Mouse (Mus musculus) ES-Bruce4 (cell line): ENCODE results near the gene Hoxa4. TPM values are rescaled to one million over a fixed set of nuclear protein-coding genes. Genes with fewer than 3 reads are reported as not detected.

ENCODE experiments used
- H3K27ac ChIP-seq: 2 replicates; pipeline ENCODE4 v1.5.1; 2012; ENCODE audit warnings: low read length, inconsistent platforms; ENCODE audit not compliant: insufficient read depth
- H3K27me3 ChIP-seq: 2 replicates; pipeline ENCODE4 v1.6.1; 2012; ENCODE audit warnings: mild to moderate bottlenecking, low read length, inconsistent platforms; ENCODE audit not compliant: control insufficient read depth, poor library complexity, insufficient read depth, severe bottlenecking
- H3K36me3 ChIP-seq: 2 replicates; pipeline ENCODE4 v1.6.1; 2012; ENCODE audit warnings: inconsistent platforms, mild to moderate bottlenecking, low read length, moderate library complexity; ENCODE audit not compliant: control insufficient read depth, poor library complexity, insufficient read depth, severe bottlenecking
- H3K4me1 ChIP-seq: one replicate; pipeline ENCODE4 v1.8.1; 2011; ENCODE audit warnings: low read length; ENCODE audit not compliant: control insufficient read depth, insufficient read depth
- H3K4me3 ChIP-seq: 2 replicates; pipeline ENCODE4 v1.5.1; 2011; ENCODE audit warnings: low read depth, mild to moderate bottlenecking, low read length
- H3K9ac ChIP-seq: 2 replicates; pipeline ENCODE4 v1.6.1; 2012; ENCODE audit warnings: low read depth, mild to moderate bottlenecking, inconsistent platforms; ENCODE audit not compliant: poor library complexity, severe bottlenecking
- H3K9me3 ChIP-seq: replicated peaks from 2 replicates; pipeline ENCODE4 v1.6.1; 2012; ENCODE audit warnings: mild to moderate bottlenecking, low read length, inconsistent platforms; ENCODE audit not compliant: control insufficient read depth, poor library complexity, insufficient read depth, severe bottlenecking
- CTCF ChIP-seq: IDR thresholded peaks from one replicate; pipeline ENCODE4 v1.8.1; 2011; ENCODE audit warnings: low read depth, low read length
- EP300 ChIP-seq: IDR thresholded peaks from 2 replicates; pipeline ENCODE4 v1.6.1; 2011; ENCODE audit warnings: low read depth, low read length; ENCODE audit not compliant: insufficient read depth
- POLR2A ChIP-seq: IDR thresholded peaks from one replicate; pipeline ENCODE4 v1.8.1; 2011; ENCODE audit warnings: low read length; ENCODE audit not compliant: insufficient read depth
- polyA plus RNA-seq: library from polyadenylated mRNA; stranded (reverse); fragments of >200 nt; gene quantifications from 2 replicates; pipeline ENCODE4 v1.2.4, GENCODE M21; 2011; ENCODE audit warnings: low read depth; ENCODE audit not compliant: missing spikeins, insufficient read depth, insufficient read length

The Hoxa4 gene
- polyA plus RNA-seq, 1 experiment: not detected

DNA sequence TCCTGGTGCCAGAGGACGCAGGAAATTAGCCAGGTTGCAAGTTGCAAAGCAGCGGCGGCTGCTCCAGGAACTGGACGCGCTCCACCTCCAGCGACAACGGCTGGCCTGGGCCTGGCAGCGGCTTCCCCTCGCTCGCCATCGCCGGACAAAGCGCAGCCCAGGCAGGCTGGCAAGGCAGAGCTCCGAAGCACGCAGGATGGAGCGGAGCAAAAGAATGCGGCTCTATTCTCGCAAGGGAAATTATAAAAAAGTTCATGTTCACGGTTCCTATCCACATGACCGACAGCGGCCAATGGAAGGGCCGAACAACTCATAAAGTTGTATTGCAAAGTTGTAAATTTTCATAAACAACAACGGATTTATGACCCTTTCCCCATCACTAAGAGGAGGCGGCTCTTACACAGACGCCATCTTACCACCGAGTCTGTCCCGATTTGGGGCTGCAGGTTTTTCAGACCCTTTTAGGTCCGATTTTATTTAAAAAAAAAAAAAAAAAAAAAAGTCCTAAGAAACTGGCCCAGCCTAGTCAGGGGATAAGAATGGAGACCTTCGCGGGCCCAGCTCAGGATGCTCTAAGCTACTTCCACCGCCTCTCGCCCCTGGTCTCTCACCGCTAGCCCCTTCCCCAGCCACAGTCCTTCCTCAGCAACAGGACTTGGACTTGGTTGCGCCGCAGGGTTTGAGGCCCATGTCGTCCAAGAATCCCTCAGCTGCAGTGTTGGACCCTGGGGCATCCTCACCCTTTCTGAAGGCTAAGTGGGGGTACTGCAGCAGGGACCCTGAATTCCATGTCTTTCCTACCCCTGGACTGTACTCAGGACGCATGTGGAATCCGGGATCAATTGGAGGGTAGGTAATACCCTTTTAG is 21.8 kb upstream of the Hoxa4 start, which contains the start of the genes Hoxa3 and Gm28308:
Hoxa3 (minus strand) TSS at position 218 of the 868 bp plus-strand sequence.
Gm28308 (minus strand) TSS at position 221 of the 868 bp plus-strand sequence.
- no peaks in the 10 kb centered on the region for H3K4me1 ChIP-seq
- no peaks in the 10 kb centered on the region for H3K36me3 ChIP-seq
- TF ChIP-seq POLR2A: no peak
- no peak for TF ChIP-seq EP300
- H3K27ac ChIP-seq: no peak within 1 kb of the TSS
- H3K4me3 ChIP-seq: 0 out of 2 replicates have a peak within 1 kb of the TSS, but pooled peaks have one; percentile 9
- H3K9me3 ChIP-seq: no peaks in the 10 kb centered on the region
- peaks cover 49% of the 10 kb centered on the region for H3K27me3 ChIP-seq
- H3K9ac ChIP-seq: no peak within 1 kb of the TSS

DNA sequence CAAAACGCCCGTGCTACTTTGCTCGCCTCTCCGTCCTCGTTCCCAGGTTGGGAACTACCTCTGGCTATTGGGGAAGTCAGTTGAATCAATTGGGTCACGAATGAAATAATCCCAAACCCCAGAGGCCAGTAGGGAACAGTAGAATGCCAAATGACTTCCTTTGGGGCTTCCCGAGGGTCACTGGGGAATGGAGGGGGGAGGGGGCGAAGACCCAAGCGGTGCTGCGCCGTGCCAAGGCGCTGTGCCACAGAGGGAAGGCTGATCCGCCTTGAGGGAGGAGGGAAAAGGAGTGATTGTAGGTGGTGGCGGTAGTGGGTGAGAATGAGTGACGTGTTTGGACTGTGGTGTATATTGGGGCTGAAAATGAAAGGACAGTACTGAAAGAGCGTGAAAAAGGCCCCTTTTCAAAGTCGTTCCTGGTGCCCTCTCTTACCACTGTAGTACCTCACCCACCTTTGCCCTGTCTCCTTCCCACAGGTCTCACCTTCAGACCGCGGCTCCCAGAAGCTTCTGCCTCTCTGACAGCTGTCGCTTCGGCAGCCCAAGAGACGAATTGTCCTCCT is 21.1 kb upstream of the Hoxa4 start:
- Histone ChIP-seq H3K4me1 (no peaks in the 10 kb centered on the region), H3K36me3 (no peaks in the 10 kb centered on the region), H3K4me3 (no peak overlapping the region), H3K9ac (no peak overlapping the region), H3K9me3 (no peaks in the 10 kb centered on the region), H3K27ac (no peak overlapping the region), H3K27me3 (peaks cover 46% of the 10 kb centered on the region)
- TF ChIP-seq CTCF (no peak), EP300 (no peak), POLR2A (no peak)

DNA sequence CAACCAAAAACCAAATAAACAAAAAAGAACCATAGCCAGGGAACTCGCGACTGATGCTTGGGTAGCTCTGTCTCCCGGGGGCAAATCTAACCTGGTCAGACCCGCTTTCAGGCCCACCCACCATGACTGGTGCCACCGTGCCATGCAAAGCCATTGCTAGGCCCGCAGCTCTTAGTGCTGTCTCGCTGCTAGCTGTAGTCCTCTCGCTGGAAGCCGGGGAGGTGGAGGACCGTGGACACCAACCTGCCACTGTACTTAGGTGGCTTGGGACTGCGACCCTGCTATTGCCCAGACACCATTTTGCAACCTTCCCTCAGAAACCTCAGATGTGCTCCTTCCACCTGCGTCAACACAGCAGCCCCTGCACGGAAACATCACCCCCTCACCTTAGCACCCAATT is 20.4 kb upstream of the Hoxa4 start:
- Histone ChIP-seq H3K4me3 (no peak overlapping the region), H3K36me3 (no peaks in the 10 kb centered on the region), H3K4me1 (no peaks in the 10 kb centered on the region), H3K9ac (no peak overlapping the region), H3K27ac (no peak overlapping the region), H3K9me3 (no peaks in the 10 kb centered on the region), H3K27me3 (peaks cover 47% of the 10 kb centered on the region)
- TF ChIP-seq POLR2A (no peak), CTCF (no peak), EP300 (no peak)

DNA sequence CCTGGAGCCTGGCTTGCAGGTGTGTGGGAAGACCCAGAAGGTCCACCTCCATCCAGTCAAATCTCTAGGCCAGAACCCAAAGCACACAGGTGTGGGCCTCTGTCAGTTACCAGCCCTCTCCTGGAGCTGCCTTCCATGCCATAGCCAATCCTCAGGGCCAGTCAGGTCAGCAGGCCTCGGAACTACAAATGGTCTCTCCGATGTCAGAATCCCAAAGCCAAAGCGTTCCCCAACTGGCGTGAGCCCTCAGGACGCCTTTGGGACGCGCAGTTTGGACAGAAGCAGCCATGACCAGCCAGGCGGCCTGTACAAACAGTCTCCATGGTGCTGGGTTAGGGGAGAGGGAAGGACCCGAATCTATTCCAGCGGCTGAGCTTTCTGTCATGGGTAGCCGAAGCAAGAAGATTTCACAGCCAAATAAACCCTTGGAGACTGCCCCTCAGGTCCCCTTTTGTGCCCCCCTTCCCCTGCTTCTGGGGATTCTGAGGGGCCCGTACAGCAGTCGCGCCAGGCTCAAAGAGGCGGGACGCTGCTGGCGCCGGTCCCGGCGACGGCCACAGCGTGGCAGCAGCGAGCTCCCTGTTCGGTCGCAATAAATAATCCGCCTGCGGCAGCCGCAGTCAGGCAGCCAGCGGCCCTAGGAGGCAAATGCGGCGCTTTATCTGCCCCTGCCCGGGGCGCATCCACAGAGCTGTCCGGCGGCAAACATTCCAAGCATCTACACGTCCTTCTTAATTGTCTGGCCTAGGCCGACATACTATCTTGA is 19.8 kb upstream of the Hoxa4 start:
- no peaks in the 10 kb centered on the region for H3K4me1 ChIP-seq
- TF ChIP-seq EP300: no peak
- peak; percentile 61 for TF ChIP-seq CTCF
- H3K9me3 ChIP-seq: no peaks in the 10 kb centered on the region
- no peak overlapping the region for H3K9ac ChIP-seq
- H3K27ac ChIP-seq: no peak overlapping the region
- H3K4me3 ChIP-seq: no peak overlapping the region
- H3K36me3 ChIP-seq: no peaks in the 10 kb centered on the region
- H3K27me3 ChIP-seq: peaks cover 41% of the 10 kb centered on the region

DNA sequence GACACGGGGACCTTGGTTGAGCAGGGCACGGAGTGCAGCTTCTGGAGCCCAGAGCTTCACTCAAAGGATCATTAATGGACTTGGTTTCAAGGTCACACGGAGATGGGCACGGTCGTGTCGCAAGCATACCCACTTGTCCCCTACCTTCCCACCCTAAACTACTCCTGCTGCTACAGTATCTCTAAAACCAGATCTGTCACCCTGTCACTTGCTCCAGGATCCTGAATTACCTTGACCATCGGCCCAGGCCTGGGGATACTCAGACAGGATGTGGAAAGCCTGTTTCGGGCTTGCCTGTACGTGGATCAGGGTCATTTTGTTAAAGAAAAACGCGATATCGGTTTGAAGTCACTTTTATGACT is 18.1 kb upstream of the Hoxa4 start:
- H3K9ac ChIP-seq: no peak overlapping the region

More for the DNA sequence above, 18.1 kb upstream of the Hoxa4 start:
- H3K4me3 ChIP-seq: no peak overlapping the region
- no peaks in the 10 kb centered on the region for H3K36me3 ChIP-seq
- peaks cover 37% of the 10 kb centered on the region for H3K27me3 ChIP-seq
- no peaks in the 10 kb centered on the region for H3K4me1 ChIP-seq
- no peak overlapping the region for H3K27ac ChIP-seq
- TF ChIP-seq EP300 (no peak), CTCF (no peak), POLR2A (no peak)
- H3K9me3 ChIP-seq: no peaks in the 10 kb centered on the region
